Mouse (Mus musculus): ENCODE data around the gene 4930544D05Rik. TPM values are rescaled to one million over a fixed set of nuclear protein-coding genes. Genes with fewer than 3 reads are reported as not detected.

Gene 4930544D05Rik
- polyA plus RNA-seq, 1 experiment from 2014 or later = not detected

GRCm38 (mm10) chr11:70638714-70639278 is 23.1 kb downstream of the 4930544D05Rik start, which contains the start of gene Gp1ba:
Gene Gp1ba (plus strand): TSS chr11:70639122.
- no peaks in the 10 kb centered on the region for H3K36me3 ChIP-seq (ENCODE audit: control insufficient read depth, insufficient read depth, low read length)
- ATAC-seq (replicated peaks; ENCODE audit: low FRiP score) = no peak
- 58% methylated on average over 5 of the region's 5 CpGs for WGBS

DNA sequence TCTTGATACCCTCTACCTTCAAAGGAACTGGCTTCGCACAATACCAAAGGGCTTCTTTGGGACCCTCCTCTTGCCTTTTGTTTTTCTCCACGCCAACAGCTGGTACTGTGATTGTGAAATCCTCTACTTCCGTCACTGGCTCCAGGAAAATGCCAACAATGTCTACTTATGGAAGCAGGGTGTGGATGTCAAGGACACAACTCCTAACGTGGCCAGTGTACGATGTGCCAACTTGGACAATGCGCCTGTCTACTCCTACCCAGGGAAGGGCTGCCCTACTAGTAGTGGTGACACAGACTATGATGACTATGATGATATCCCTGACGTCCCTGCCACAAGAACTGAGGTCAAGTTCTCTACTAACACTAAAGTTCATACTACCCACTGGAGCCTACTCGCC is 24.3 kb downstream of the 4930544D05Rik start:
- Histone ChIP-seq H3K27ac (ENCODE audit: low read depth, low read length) (no peak overlapping the region), H3K9ac (ENCODE audit: low read length) (no peak overlapping the region), H3K4me1 (replicated peaks; ENCODE audit: control insufficient read depth, insufficient read depth, low read length) (no peaks in the 10 kb centered on the region), H3K9me3 (ENCODE audit: control insufficient read depth, low read length) (no peaks in the 10 kb centered on the region), H3K4me2 (ENCODE audit: low read depth, low read length, severe bottlenecking) (no peak overlapping the region), H3K27me3 (ENCODE audit: control insufficient read depth, insufficient read depth, low read length) (no peaks in the 10 kb centered on the region), H3K4me3 (ENCODE audit: low read depth, low read length) (no peak overlapping the region), H3K36me3 (ENCODE audit: control insufficient read depth, insufficient read depth, low read length) (peaks cover 3% of the 10 kb centered on the region; the same call in 1 of the 2 replicates)
- no peak for ATAC-seq (replicated peaks; ENCODE audit: low FRiP score)
- no peak for DNase-seq (ENCODE audit: low spot score)
- 85% methylated on average over 8 of the region's 8 CpGs for WGBS

More at GRCm38 (mm10) chr11:70638714-70639278, 23.1 kb downstream of the 4930544D05Rik start, which contains the start of gene Gp1ba:
- DNase-seq (ENCODE audit: low spot score) = no peak
- H3K27ac ChIP-seq (ENCODE audit: low read depth, low read length) = no peak within 1 kb of the TSS
- H3K27me3 ChIP-seq (ENCODE audit: control insufficient read depth, insufficient read depth, low read length) = no peaks in the 10 kb centered on the region
- no peaks in the 10 kb centered on the region for H3K4me1 ChIP-seq (replicated peaks; ENCODE audit: control insufficient read depth, insufficient read depth, low read length)
- no peak within 1 kb of the TSS for H3K4me2 ChIP-seq (ENCODE audit: low read depth, low read length, severe bottlenecking)
- no peaks in the 10 kb centered on the region for H3K9me3 ChIP-seq (ENCODE audit: control insufficient read depth, low read length)
- no peak within 1 kb of the TSS for H3K9ac ChIP-seq (ENCODE audit: low read length)
- no peak within 1 kb of the TSS for H3K4me3 ChIP-seq (ENCODE audit: low read depth, low read length)

- ATAC-seq (replicated peaks; ENCODE audit: low FRiP score) = no peak
- peaks cover 3% of the 10 kb centered on the region; the same call in 1 of the 2 replicates for H3K36me3 ChIP-seq (ENCODE audit: control insufficient read depth, insufficient read depth, low read length)
Observed at GRCm38 (mm10) chr11:70641241-70641640, 25.6 kb downstream of the 4930544D05Rik start.

DNA sequence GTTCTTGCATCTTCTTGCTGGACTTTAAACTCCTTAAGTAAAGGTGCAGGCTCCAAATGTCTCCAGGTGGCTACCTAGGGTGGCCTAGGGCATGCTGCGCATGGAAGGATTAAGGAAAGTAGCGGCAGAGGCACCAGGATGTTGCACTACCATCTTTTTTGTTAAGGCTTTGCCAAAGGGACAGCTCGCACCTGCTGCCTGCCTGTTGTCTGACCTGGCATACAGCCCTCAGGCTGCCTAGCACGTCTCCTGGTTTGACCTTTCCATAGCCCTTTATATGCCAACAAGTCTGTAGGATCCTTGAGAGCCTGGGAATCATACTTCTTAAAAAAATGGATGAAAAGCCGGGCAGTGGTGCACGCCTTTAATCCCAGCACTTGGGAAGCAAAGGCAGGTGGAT is 27.4 kb downstream of the 4930544D05Rik start:
- Histone ChIP-seq H3K9ac (ENCODE audit: low read length) (no peak overlapping the region), H3K4me2 (ENCODE audit: low read depth, low read length, severe bottlenecking) (no peak overlapping the region), H3K36me3 (ENCODE audit: control insufficient read depth, insufficient read depth, low read length) (peaks cover 3% of the 10 kb centered on the region; the same call in 1 of the 2 replicates), H3K4me1 (replicated peaks; ENCODE audit: control insufficient read depth, insufficient read depth, low read length) (peaks cover 11% of the 10 kb centered on the region; the same call in 1 of the 2 replicates), H3K4me3 (ENCODE audit: low read depth, low read length) (no peak overlapping the region), H3K27me3 (ENCODE audit: control insufficient read depth, insufficient read depth, low read length) (no peaks in the 10 kb centered on the region), H3K27ac (ENCODE audit: low read depth, low read length) (no peak overlapping the region), H3K9me3 (ENCODE audit: control insufficient read depth, low read length) (no peaks in the 10 kb centered on the region)
- ATAC-seq (replicated peaks; ENCODE audit: low FRiP score) = no peak
- DNase-seq (ENCODE audit: low spot score) = no peak
- WGBS = 91% methylated on average over 6 of the region's 6 CpGs

More at GRCm38 (mm10) chr11:70641241-70641640, 25.6 kb downstream of the 4930544D05Rik start:
- WGBS = 88% methylated on average over 7 of the region's 7 CpGs
- Histone ChIP-seq H3K27ac (ENCODE audit: low read depth, low read length) (no peak overlapping the region), H3K9ac (ENCODE audit: low read length) (no peak overlapping the region), H3K4me3 (ENCODE audit: low read depth, low read length) (no peak overlapping the region), H3K4me1 (replicated peaks; ENCODE audit: control insufficient read depth, insufficient read depth, low read length) (peaks cover 6% of the 10 kb centered on the region; the same call in 1 of the 2 replicates), H3K9me3 (ENCODE audit: control insufficient read depth, low read length) (no peaks in the 10 kb centered on the region), H3K27me3 (ENCODE audit: control insufficient read depth, insufficient read depth, low read length) (no peaks in the 10 kb centered on the region), H3K4me2 (ENCODE audit: low read depth, low read length, severe bottlenecking) (no peak overlapping the region)
- no peak for DNase-seq (ENCODE audit: low spot score)

- WGBS = 97% methylated on average over 8 of the region's 8 CpGs
- ATAC-seq (replicated peaks; ENCODE audit: low FRiP score) (no peak), DNase-seq (ENCODE audit: low spot score) (peak; percentile 50)
- Histone ChIP-seq H3K9me3 (ENCODE audit: control insufficient read depth, low read length) (no peaks in the 10 kb centered on the region), H3K27me3 (ENCODE audit: control insufficient read depth, insufficient read depth, low read length) (no peaks in the 10 kb centered on the region), H3K27ac (ENCODE audit: low read depth, low read length) (no peak overlapping the region), H3K4me1 (replicated peaks; ENCODE audit: control insufficient read depth, insufficient read depth, low read length) (peaks cover 16% of the 10 kb centered on the region; the same call in 1 of the 2 replicates), H3K4me3 (ENCODE audit: low read depth, low read length) (no peak overlapping the region), H3K36me3 (ENCODE audit: control insufficient read depth, insufficient read depth, low read length) (peaks cover 9% of the 10 kb centered on the region), H3K9ac (ENCODE audit: low read length) (no peak overlapping the region), H3K4me2 (ENCODE audit: low read depth, low read length, severe bottlenecking) (no peak overlapping the region)
Observed at GRCm38 (mm10) chr11:70644564-70645103, 29.0 kb downstream of the 4930544D05Rik start.

DNA sequence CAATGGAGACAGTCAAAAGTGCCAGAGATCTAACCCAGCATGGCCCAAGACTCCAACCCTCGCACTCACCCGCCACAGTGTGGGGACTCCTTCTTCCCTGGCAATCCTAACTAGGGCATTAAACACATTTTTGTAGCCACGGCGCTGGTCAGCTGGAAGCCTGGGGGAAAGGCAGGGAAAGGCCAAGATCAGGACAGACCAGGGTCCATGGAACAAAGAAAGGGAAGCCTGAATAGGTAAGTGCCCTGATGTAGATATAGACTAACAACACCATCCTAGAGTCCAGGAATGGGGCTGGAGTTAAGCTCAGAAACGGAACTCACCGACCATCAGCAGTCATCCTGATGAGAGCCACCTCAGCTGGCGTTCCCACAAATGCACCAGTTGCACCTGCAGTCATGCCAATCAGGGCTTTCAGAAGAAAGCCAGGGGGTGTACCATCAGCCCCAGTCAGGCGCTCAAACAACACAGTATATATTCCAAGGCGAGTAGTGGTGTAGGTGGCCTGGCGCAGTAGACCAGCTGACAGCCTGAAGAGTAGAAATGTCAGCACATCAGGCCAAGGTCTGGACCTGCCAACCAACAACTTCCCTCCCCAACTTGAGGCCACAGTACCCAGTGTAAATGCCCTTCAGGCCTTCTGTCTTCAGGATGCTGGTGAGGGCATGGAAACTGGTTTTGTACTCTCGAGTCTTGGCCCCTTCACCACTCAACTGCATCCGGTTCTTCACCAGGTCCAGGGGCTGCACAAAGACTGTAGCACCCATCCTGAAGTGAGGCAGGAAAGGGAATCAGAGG is 30.0 kb downstream of the 4930544D05Rik start:
- DNase-seq (ENCODE audit: low spot score) (no peak), ATAC-seq (replicated peaks; ENCODE audit: low FRiP score) (no peak)
- Histone ChIP-seq H3K9me3 (ENCODE audit: control insufficient read depth, low read length) (no peaks in the 10 kb centered on the region), H3K4me3 (ENCODE audit: low read depth, low read length) (peak overlapping the region; percentile 60), H3K4me2 (ENCODE audit: low read depth, low read length, severe bottlenecking) (peak overlapping the region; percentile 87), H3K4me1 (replicated peaks; ENCODE audit: control insufficient read depth, insufficient read depth, low read length) (peaks cover 18% of the 10 kb centered on the region; the same call in 1 of the 2 replicates), H3K27ac (ENCODE audit: low read depth, low read length) (peak overlapping the region; percentile 77; the same call in 1 of the 2 replicates), H3K36me3 (ENCODE audit: control insufficient read depth, insufficient read depth, low read length) (peaks cover 16% of the 10 kb centered on the region), H3K27me3 (ENCODE audit: control insufficient read depth, insufficient read depth, low read length) (no peaks in the 10 kb centered on the region), H3K9ac (ENCODE audit: low read length) (peak overlapping the region; percentile 94)
- 92% methylated on average over 12 of the region's 12 CpGs for WGBS

DNA sequence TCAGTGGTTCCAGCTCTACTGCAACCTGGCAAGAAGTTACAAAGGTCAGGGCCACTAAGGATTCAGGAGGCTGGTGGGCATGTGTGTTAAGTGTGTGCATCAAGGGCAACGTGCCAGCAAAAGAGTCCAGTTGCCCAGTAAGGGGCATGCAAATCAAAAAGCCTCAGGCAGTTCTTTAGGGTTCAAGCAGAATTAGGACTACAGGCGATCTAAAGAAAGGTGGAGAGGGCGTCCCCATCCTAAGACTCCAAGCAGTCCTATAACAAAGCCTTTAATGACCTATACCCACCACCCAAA is 30.6 kb downstream of the 4930544D05Rik start:
- DNase-seq (ENCODE audit: low spot score) (no peak), ATAC-seq (replicated peaks; ENCODE audit: low FRiP score) (no peak)
- H3K27me3 ChIP-seq (ENCODE audit: control insufficient read depth, insufficient read depth, low read length) = no peaks in the 10 kb centered on the region
- peak overlapping the region; percentile 94 for H3K9ac ChIP-seq (ENCODE audit: low read length)
- H3K36me3 ChIP-seq (ENCODE audit: control insufficient read depth, insufficient read depth, low read length) = peaks cover 22% of the 10 kb centered on the region
- WGBS = 19% methylated on average over 3 of the region's 3 CpGs
- H3K4me2 ChIP-seq (ENCODE audit: low read depth, low read length, severe bottlenecking) = peak overlapping the region; percentile 87
- no peaks in the 10 kb centered on the region for H3K9me3 ChIP-seq (ENCODE audit: control insufficient read depth, low read length)
- H3K4me1 ChIP-seq (replicated peaks; ENCODE audit: control insufficient read depth, insufficient read depth, low read length) = peaks cover 19% of the 10 kb centered on the region; the same call in 1 of the 2 replicates
- H3K4me3 ChIP-seq (ENCODE audit: low read depth, low read length) = peak overlapping the region; percentile 60
- H3K27ac ChIP-seq (ENCODE audit: low read depth, low read length) = peak overlapping the region; percentile 77

DNA sequence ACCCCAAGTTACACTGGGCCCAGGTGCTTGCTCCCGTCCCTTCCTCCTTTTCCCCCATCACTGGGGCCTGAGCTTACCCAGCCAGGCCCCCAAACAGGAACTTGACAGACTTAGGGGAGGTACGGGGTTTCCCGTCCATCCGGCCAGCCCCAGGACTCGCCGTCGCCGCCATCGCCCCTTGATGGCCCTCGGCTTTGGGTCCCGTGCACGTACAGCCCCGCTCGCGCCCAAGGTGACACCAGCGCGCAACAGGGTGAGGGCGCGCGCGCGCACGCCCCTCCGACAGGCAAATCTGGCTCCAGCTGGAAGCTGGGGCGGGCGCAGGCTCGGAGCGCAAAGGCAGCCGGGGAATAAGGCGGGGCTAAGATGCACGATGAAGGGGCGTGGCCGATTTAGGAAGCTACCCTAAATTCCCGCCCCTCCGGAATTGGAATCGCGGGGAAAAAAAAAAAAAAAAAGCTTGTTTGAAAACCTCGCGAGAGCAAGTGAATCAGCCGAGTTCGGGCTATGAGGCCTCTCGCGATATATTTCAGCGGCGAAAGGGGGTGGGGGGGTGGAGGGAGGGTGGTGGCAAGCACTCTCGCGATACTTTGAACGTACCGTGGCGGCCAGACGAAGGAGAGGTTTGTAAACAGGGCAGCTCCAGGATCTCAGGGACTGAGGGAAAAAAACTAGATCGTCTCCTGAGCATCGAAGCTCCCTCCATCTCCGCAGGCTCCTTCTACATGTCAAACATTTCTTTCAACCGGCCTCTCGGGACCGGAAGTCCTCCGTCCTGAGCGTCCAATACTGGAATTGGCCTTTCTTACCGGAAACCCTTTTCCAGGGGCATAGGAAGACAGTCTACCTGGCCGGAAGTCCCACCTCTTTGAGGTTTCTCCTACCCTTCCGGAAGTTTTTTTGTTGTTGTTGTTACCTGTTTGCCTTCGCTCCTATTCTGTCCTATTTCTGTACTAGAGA is 31.3 kb downstream of the 4930544D05Rik start, which contains the start of the genes Rnf167 and Slc25a11:
TSS of gene Rnf167 (plus strand) at position 545 of the 960 bp plus-strand sequence.
TSS of gene Slc25a11 (minus strand) at position 789 of the 960 bp plus-strand sequence.
- H3K4me2 ChIP-seq (ENCODE audit: low read depth, low read length, severe bottlenecking) = peak within 1 kb of the TSS; percentile 87
- H3K4me1 ChIP-seq (replicated peaks; ENCODE audit: control insufficient read depth, insufficient read depth, low read length) = peaks cover 23% of the 10 kb centered on the region; the same call in 1 of the 2 replicates
- no peaks in the 10 kb centered on the region for H3K9me3 ChIP-seq (ENCODE audit: control insufficient read depth, low read length)
- H3K36me3 ChIP-seq (ENCODE audit: control insufficient read depth, insufficient read depth, low read length) = peaks cover 24% of the 10 kb centered on the region
- under 1% methylated on average over 63 of the region's 63 CpGs for WGBS
- peak within 1 kb of the TSS; percentile 60 for H3K4me3 ChIP-seq (ENCODE audit: low read depth, low read length)
- peak within 1 kb of the TSS; percentile 94 for H3K9ac ChIP-seq (ENCODE audit: low read length)
- DNase-seq (ENCODE audit: low spot score) = peak; percentile 98
- H3K27ac ChIP-seq (ENCODE audit: low read depth, low read length) = peak within 1 kb of the TSS; percentile 86
- peak; percentile 82 for ATAC-seq (replicated peaks; ENCODE audit: low FRiP score)
- H3K27me3 ChIP-seq (ENCODE audit: control insufficient read depth, insufficient read depth, low read length) = no peaks in the 10 kb centered on the region
